Mouse (Mus musculus): Measurements from ENCODE around the gene Ccdc93. TPM values are rescaled to one million over a fixed set of nuclear protein-coding genes. Genes with fewer than 3 reads are reported as not detected.

Gene Ccdc93
- 16.4 and 16.6 TPM in 2 replicates for polyA plus RNA-seq (2015; fragmentation: Nextera tagmentation; extraction: Ambion mirVana)

- no peaks in the 10 kb centered on the region for H3K27me3 ChIP-seq
- H3K27ac ChIP-seq: no peak within 1 kb of the TSS
Observed at GRCm38 (mm10) chr1:121430938-121431928, at the start of gene Ccdc93. TSS of gene Ccdc93 (plus strand) at chr1:121431049.

GRCm38 (mm10) chr1:121381562-121381961, 49.3 kb upstream of the Ccdc93 start:
- 62% methylated on average over 3 of the region's 3 CpGs for WGBS
- Histone ChIP-seq H3K27me3 (no peaks in the 10 kb centered on the region), H3K9ac (no peak overlapping the region), H3K4me1 (peaks cover 4% of the 10 kb centered on the region; the same call in 1 of the 2 replicates), H3K4me3 (no peak overlapping the region), H3K36me3 (no peaks in the 10 kb centered on the region), H3K4me2 (no peak overlapping the region), H3K27ac (no peak overlapping the region), H3K9me3 (no peaks in the 10 kb centered on the region; the same call in 1 of the 2 replicates)
- ATAC-seq (ENCODE audit: insufficient number of reproducible peaks, insufficient read depth, low FRiP score, low TSS enrichment, low read depth): no peak

More at GRCm38 (mm10) chr1:121430938-121431928, at the start of gene Ccdc93:
- Histone ChIP-seq H3K36me3 (peaks cover 12% of the 10 kb centered on the region), H3K4me3 (peak within 1 kb of the TSS; percentile 84), H3K9ac (peak within 1 kb of the TSS; percentile 94), H3K4me1 (peaks cover 22% of the 10 kb centered on the region), H3K4me2 (peak within 1 kb of the TSS; percentile 98), H3K9me3 (no peaks in the 10 kb centered on the region)
- ATAC-seq (ENCODE audit: insufficient number of reproducible peaks, insufficient read depth, low FRiP score, low TSS enrichment, low read depth): peak; percentile 90
- under 1% methylated on average over 47 of the region's 47 CpGs for WGBS

- 41% methylated on average over 6 of the region's 6 CpGs for WGBS
- Histone ChIP-seq H3K36me3 (no peaks in the 10 kb centered on the region), H3K4me3 (no peak overlapping the region), H3K4me2 (no peak overlapping the region), H3K27me3 (no peaks in the 10 kb centered on the region), H3K9me3 (no peaks in the 10 kb centered on the region), H3K27ac (no peak overlapping the region), H3K4me1 (peaks cover 13% of the 10 kb centered on the region; the same call in 1 of the 2 replicates), H3K9ac (no peak overlapping the region)
- ATAC-seq (ENCODE audit: insufficient number of reproducible peaks, insufficient read depth, low FRiP score, low TSS enrichment, low read depth): no peak
Observed at GRCm38 (mm10) chr1:121388312-121388711, 42.5 kb upstream of the Ccdc93 start.

GRCm38 (mm10) chr1:121388732-121389131, 42.1 kb upstream of the Ccdc93 start:
- WGBS: 32% methylated on average over 7 of the region's 7 CpGs
- H3K27me3 ChIP-seq: no peaks in the 10 kb centered on the region
- H3K4me1 ChIP-seq: peaks cover 13% of the 10 kb centered on the region; the same call in 1 of the 2 replicates
- H3K4me2 ChIP-seq: no peak overlapping the region
- no peak overlapping the region for H3K27ac ChIP-seq
- no peak for ATAC-seq (ENCODE audit: insufficient number of reproducible peaks, insufficient read depth, low FRiP score, low TSS enrichment, low read depth)
- H3K9me3 ChIP-seq: no peaks in the 10 kb centered on the region
- H3K4me3 ChIP-seq: no peak overlapping the region
- H3K36me3 ChIP-seq: no peaks in the 10 kb centered on the region
- no peak overlapping the region for H3K9ac ChIP-seq

- H3K27ac ChIP-seq: no peak overlapping the region
- no peak overlapping the region for H3K4me2 ChIP-seq
- WGBS: 83% methylated on average over 12 of the region's 12 CpGs
- peaks cover 16% of the 10 kb centered on the region for H3K4me1 ChIP-seq
- H3K4me3 ChIP-seq: no peak overlapping the region
- no peak overlapping the region for H3K9ac ChIP-seq
- H3K36me3 ChIP-seq: no peaks in the 10 kb centered on the region
- H3K9me3 ChIP-seq: no peaks in the 10 kb centered on the region
- no peak for ATAC-seq (ENCODE audit: insufficient number of reproducible peaks, insufficient read depth, low FRiP score, low TSS enrichment, low read depth)
- no peaks in the 10 kb centered on the region for H3K27me3 ChIP-seq
Observed at GRCm38 (mm10) chr1:121389574-121389973, 41.3 kb upstream of the Ccdc93 start.

- no peaks in the 10 kb centered on the region for H3K9me3 ChIP-seq
- H3K27me3 ChIP-seq: no peaks in the 10 kb centered on the region
- no peak overlapping the region for H3K27ac ChIP-seq
- H3K4me1 ChIP-seq: peaks cover 17% of the 10 kb centered on the region
- 90% methylated on average over 5 of the region's 5 CpGs for WGBS
- H3K36me3 ChIP-seq: no peaks in the 10 kb centered on the region
- no peak for ATAC-seq (ENCODE audit: insufficient number of reproducible peaks, insufficient read depth, low FRiP score, low TSS enrichment, low read depth)
- no peak overlapping the region for H3K9ac ChIP-seq
- H3K4me2 ChIP-seq: no peak overlapping the region
- no peak overlapping the region for H3K4me3 ChIP-seq
Observed at GRCm38 (mm10) chr1:121390003-121390402, 40.8 kb upstream of the Ccdc93 start.

GRCm38 (mm10) chr1:121390421-121390820, 40.4 kb upstream of the Ccdc93 start:
- H3K4me3 ChIP-seq: no peak overlapping the region
- H3K36me3 ChIP-seq: no peaks in the 10 kb centered on the region
- 63% methylated on average over 13 of the region's 13 CpGs for WGBS
- no peaks in the 10 kb centered on the region for H3K27me3 ChIP-seq
- no peak overlapping the region for H3K9ac ChIP-seq
- H3K4me1 ChIP-seq: peaks cover 20% of the 10 kb centered on the region
- H3K9me3 ChIP-seq: no peaks in the 10 kb centered on the region
- ATAC-seq (ENCODE audit: insufficient number of reproducible peaks, insufficient read depth, low FRiP score, low TSS enrichment, low read depth): no peak
- H3K27ac ChIP-seq: no peak overlapping the region
- no peak overlapping the region for H3K4me2 ChIP-seq

- H3K4me2 ChIP-seq: no peak overlapping the region
- no peak overlapping the region for H3K27ac ChIP-seq
- no peak for ATAC-seq (ENCODE audit: insufficient number of reproducible peaks, insufficient read depth, low FRiP score, low TSS enrichment, low read depth)
- no peaks in the 10 kb centered on the region for H3K36me3 ChIP-seq
- WGBS: 71% methylated on average over 8 of the region's 8 CpGs
- no peak overlapping the region for H3K4me3 ChIP-seq
- no peak overlapping the region for H3K9ac ChIP-seq
- H3K27me3 ChIP-seq: no peaks in the 10 kb centered on the region
- peaks cover 20% of the 10 kb centered on the region for H3K4me1 ChIP-seq
- H3K9me3 ChIP-seq: no peaks in the 10 kb centered on the region
Observed at GRCm38 (mm10) chr1:121390855-121391254, 40.0 kb upstream of the Ccdc93 start.

GRCm38 (mm10) chr1:121393117-121393516, 37.7 kb upstream of the Ccdc93 start:
- no peak for ATAC-seq (ENCODE audit: insufficient number of reproducible peaks, insufficient read depth, low FRiP score, low TSS enrichment, low read depth)
- no peak overlapping the region for H3K4me3 ChIP-seq
- no peaks in the 10 kb centered on the region for H3K27me3 ChIP-seq
- no peaks in the 10 kb centered on the region for H3K36me3 ChIP-seq
- H3K9me3 ChIP-seq: no peaks in the 10 kb centered on the region
- H3K4me2 ChIP-seq: no peak overlapping the region
- H3K4me1 ChIP-seq: peaks cover 20% of the 10 kb centered on the region
- no peak overlapping the region for H3K9ac ChIP-seq
- peak overlapping the region; percentile 33; the same call in 1 of the 2 replicates for H3K27ac ChIP-seq
- 63% methylated on average over 2 of the region's 2 CpGs for WGBS

- 78% methylated on average over 5 of the region's 5 CpGs for WGBS
- Histone ChIP-seq H3K9ac (no peak overlapping the region), H3K4me2 (no peak overlapping the region), H3K27ac (no peak overlapping the region), H3K4me3 (no peak overlapping the region), H3K4me1 (peaks cover 28% of the 10 kb centered on the region), H3K27me3 (no peaks in the 10 kb centered on the region), H3K9me3 (no peaks in the 10 kb centered on the region), H3K36me3 (no peaks in the 10 kb centered on the region)
- ATAC-seq (ENCODE audit: insufficient number of reproducible peaks, insufficient read depth, low FRiP score, low TSS enrichment, low read depth): no peak
Observed at GRCm38 (mm10) chr1:121394764-121395163, 36.1 kb upstream of the Ccdc93 start.

- H3K4me2 ChIP-seq: no peak overlapping the region
- H3K4me1 ChIP-seq: peaks cover 28% of the 10 kb centered on the region
- H3K27me3 ChIP-seq: no peaks in the 10 kb centered on the region
- 64% methylated on average over 4 of the region's 4 CpGs for WGBS
- H3K36me3 ChIP-seq: no peaks in the 10 kb centered on the region
- no peak for ATAC-seq (ENCODE audit: insufficient number of reproducible peaks, insufficient read depth, low FRiP score, low TSS enrichment, low read depth)
- H3K27ac ChIP-seq: no peak overlapping the region
- no peaks in the 10 kb centered on the region for H3K9me3 ChIP-seq
- no peak overlapping the region for H3K9ac ChIP-seq
- H3K4me3 ChIP-seq: no peak overlapping the region
Observed at GRCm38 (mm10) chr1:121396501-121396900, 34.3 kb upstream of the Ccdc93 start.

- ATAC-seq (ENCODE audit: insufficient number of reproducible peaks, insufficient read depth, low FRiP score, low TSS enrichment, low read depth): no peak
- Histone ChIP-seq H3K4me1 (peaks cover 21% of the 10 kb centered on the region), H3K4me2 (no peak overlapping the region), H3K27ac (peak overlapping the region; percentile 77; the same call in 1 of the 2 replicates), H3K9ac (no peak overlapping the region), H3K4me3 (no peak overlapping the region), H3K27me3 (no peaks in the 10 kb centered on the region), H3K9me3 (no peaks in the 10 kb centered on the region), H3K36me3 (no peaks in the 10 kb centered on the region)
- WGBS: 87% methylated on average over 4 of the region's 4 CpGs
Observed at GRCm38 (mm10) chr1:121398231-121398630, 32.6 kb upstream of the Ccdc93 start.
